Mouse (Mus musculus): ENCODE measurements around the gene Entpd1. TPM values are rescaled to one million over a fixed set of nuclear protein-coding genes. Genes with fewer than 3 reads are reported as not detected.

The Entpd1 gene
- total and polyA plus RNA-seq, 3 experiments = not detected

- TF ChIP-seq TBP (IDR thresholded peaks at IDR 0.05; ENCODE audit: low read depth, low read length) (peak; percentile 14; the same call in 1 of the 2 replicates), MAX (IDR thresholded peaks at IDR 0.05; ENCODE audit: low read length) (no peak), BHLHE40 (IDR thresholded peaks at IDR 0.05; ENCODE audit: borderline replicate concordance, low read depth, low read length) (no peak), TAL1 (IDR thresholded peaks at IDR 0.05; ENCODE audit: low read length) (peak; percentile 62), CHD1 (IDR thresholded peaks at IDR 0.05; ENCODE audit: low read depth, low read length) (no peak), POLR2A (IDR thresholded peaks at IDR 0.05; ENCODE audit: control insufficient read depth in 1 of 2, insufficient read depth in 1 of 2, low read depth in 1 of 2, low read length in 2 of 2, poor library complexity in 1 of 2) (no peak), POLR2AphosphoS5 (IDR thresholded peaks at IDR 0.05; ENCODE audit: borderline replicate concordance, low read depth, low read length) (no peak), EP300 (IDR thresholded peaks at IDR 0.05; ENCODE audit: low read depth in 1 of 2, low read length in 2 of 2) (peak in 1 of 2 experiments; percentile 70; a peak in 2 of 4 replicates), ETS1 (IDR thresholded peaks at IDR 0.05; ENCODE audit: low read depth, low read length) (0 out of 2 replicates have a peak, but pooled peaks have one; percentile 29), GATA1 (IDR thresholded peaks at IDR 0.05; ENCODE audit: low read depth, low read length) (peak; percentile 61), RCOR1 (IDR thresholded peaks at IDR 0.05; ENCODE audit: low read depth, low read length) (0 out of 2 replicates have a peak, but pooled peaks have one; percentile 2), TCF12 (IDR thresholded peaks at IDR 0.05; ENCODE audit: low read depth, low read length) (peak; percentile 41; the same call in 1 of the 2 replicates), USF2 (IDR thresholded peaks at IDR 0.05; ENCODE audit: borderline replicate concordance in 1 of 2, insufficient read depth in 1 of 2, low read depth in 1 of 2, low read length in 2 of 2) (no peak)
- H3K9me3 ChIP-seq (replicated peaks; ENCODE audit: insufficient read depth, low read length) = no peaks in the 10 kb centered on the region
- no peaks in the 10 kb centered on the region for H3K27me3 ChIP-seq (ENCODE audit: control insufficient read depth in 1 of 2, insufficient read depth in 2 of 2, low read length in 2 of 2)
- peak overlapping the region; percentile 13 to 85 for H3K4me3 ChIP-seq (ENCODE audit: control insufficient read depth in 1 of 2, insufficient read depth in 1 of 2, low read depth in 2 of 2, low read length in 2 of 2)
- H3K4me1 ChIP-seq (ENCODE audit: control insufficient read depth in 1 of 2, insufficient read depth in 2 of 2, low read length in 2 of 2) = peaks cover 0 to 15% of the 10 kb centered on the region in 2 experiments; a peak in 2 of 4 replicates
- H3K27ac ChIP-seq (ENCODE audit: control insufficient read depth, low read depth, low read length) = peak overlapping the region; percentile 75
- peak overlapping the region; percentile 74 for H3K9ac ChIP-seq (ENCODE audit: control insufficient read depth, low read depth, low read length, poor library complexity, severe bottlenecking)
- peak; percentile 44 for DNase-seq (ENCODE audit: low read depth, low spot score)
- peaks cover 4 to 14% of the 10 kb centered on the region in 2 experiments for H3K36me3 ChIP-seq (ENCODE audit: control insufficient read depth in 1 of 2, insufficient read depth in 2 of 2, low read length in 2 of 2)
- H3K79me2 ChIP-seq (ENCODE audit: control insufficient read depth, insufficient read depth, low read length, poor library complexity) = peaks cover 26% of the 10 kb centered on the region
These were observed 25.3 kb upstream of the Entpd1 start for GRCm38 (mm10) chr19:40586908-40587307.

DNA sequence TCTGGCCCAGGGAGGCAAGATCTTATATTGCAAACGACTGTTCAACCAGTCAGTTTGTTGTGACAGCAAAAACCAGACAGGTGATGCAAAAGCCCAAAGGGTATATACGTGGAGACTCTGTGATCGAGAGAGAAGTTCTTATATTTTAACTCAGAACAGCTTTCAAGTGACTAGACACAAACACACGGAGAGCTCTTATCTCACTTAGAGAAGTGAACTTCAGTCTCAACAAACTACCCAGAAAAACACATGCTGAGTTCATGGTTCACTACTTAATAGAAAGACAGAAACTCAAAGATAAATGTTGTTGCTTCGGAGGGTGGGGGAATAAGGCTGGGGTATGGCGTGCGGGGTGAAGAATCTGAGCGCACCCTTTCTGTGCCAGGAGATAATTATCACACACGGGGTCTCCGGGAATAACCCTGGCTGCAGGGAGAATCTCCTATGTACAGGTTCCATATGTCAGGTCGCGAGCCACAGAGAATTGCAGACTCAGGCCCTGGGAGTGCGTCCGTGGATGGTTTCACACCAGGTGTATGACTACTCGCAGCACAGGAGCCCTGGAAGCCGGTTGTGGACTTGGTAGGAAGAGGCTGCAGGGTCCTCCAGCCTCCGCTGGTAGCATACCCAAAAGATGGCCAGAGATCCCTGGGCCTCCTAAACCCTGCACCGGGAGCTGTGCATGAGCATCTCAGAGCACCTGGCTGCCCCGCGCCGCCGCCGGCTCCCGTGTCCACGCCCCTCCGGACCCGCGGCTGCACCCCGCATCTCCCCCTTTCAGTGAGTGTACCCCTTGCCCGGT lies 24.5 kb upstream of the Entpd1 start:
- peak overlapping the region; percentile 13 to 85 for H3K4me3 ChIP-seq (ENCODE audit: control insufficient read depth in 1 of 2, insufficient read depth in 1 of 2, low read depth in 2 of 2, low read length in 2 of 2)
- peak overlapping the region; percentile 74 for H3K9ac ChIP-seq (ENCODE audit: control insufficient read depth, low read depth, low read length, poor library complexity, severe bottlenecking)
- peaks cover 26% of the 10 kb centered on the region for H3K79me2 ChIP-seq (ENCODE audit: control insufficient read depth, insufficient read depth, low read length, poor library complexity)
- peak overlapping the region; percentile 75 for H3K27ac ChIP-seq (ENCODE audit: control insufficient read depth, low read depth, low read length)
- TF ChIP-seq MXI1 (IDR thresholded peaks at IDR 0.05; ENCODE audit: low read depth, low read length) (peak; percentile 89), MYC (IDR thresholded peaks at IDR 0.05; ENCODE audit: low read depth, low read length) (0 out of 2 replicates have a peak, but pooled peaks have one; percentile 36), SIN3A (IDR thresholded peaks at IDR 0.05; ENCODE audit: low read length) (peak; percentile 86), EP300 (IDR thresholded peaks at IDR 0.05; ENCODE audit: low read depth in 1 of 2, low read length in 2 of 2) (no peak), GATA1 (IDR thresholded peaks at IDR 0.05; ENCODE audit: low read depth, low read length) (peak; percentile 42), MAX (IDR thresholded peaks at IDR 0.05; ENCODE audit: low read length) (0 out of 2 replicates have a peak, but pooled peaks have one; percentile 9)
- peaks cover 2 to 14% of the 10 kb centered on the region in 2 experiments for H3K36me3 ChIP-seq (ENCODE audit: control insufficient read depth in 1 of 2, insufficient read depth in 2 of 2, low read length in 2 of 2)
- H3K9me3 ChIP-seq (replicated peaks; ENCODE audit: insufficient read depth, low read length) = no peaks in the 10 kb centered on the region
- H3K27me3 ChIP-seq (ENCODE audit: control insufficient read depth in 1 of 2, insufficient read depth in 2 of 2, low read length in 2 of 2) = no peaks in the 10 kb centered on the region
- peaks cover 0 to 15% of the 10 kb centered on the region in 2 experiments; a peak in 2 of 4 replicates for H3K4me1 ChIP-seq (ENCODE audit: control insufficient read depth in 1 of 2, insufficient read depth in 2 of 2, low read length in 2 of 2)
- peak; percentile 65 for DNase-seq (ENCODE audit: low read depth, low spot score)
